Mouse (Mus musculus) hindlimb bud, embryonic 11.5 days (tissue): Measurements from ENCODE around the gene Trim65.

Source experiments
- DNase-seq: peaks from one replicate; pipeline ENCODE4 v3.0.0-alpha.2; 2012; ENCODE audit warnings: low read depth, low spot score; ENCODE audit errors: extremely low spot score

Trim65 gene

GRCm38 (mm10) chr11:116110131-116110530, 20.8 kb downstream of the Trim65 start:
- no peak for DNase-seq

GRCm38 (mm10) chr11:116109441-116110081, 21.4 kb downstream of the Trim65 start:
- no peak for DNase-seq

- DNase-seq: no peak
These were observed 22.3 kb downstream of the Trim65 start for GRCm38 (mm10) chr11:116108464-116109137.

- no peak for DNase-seq
These were observed 23.1 kb downstream of the Trim65 start for GRCm38 (mm10) chr11:116107777-116108285.

GRCm38 (mm10) chr11:116106963-116107776, 23.8 kb downstream of the Trim65 start:
- DNase-seq: no peak

GRCm38 (mm10) chr11:116106154-116106962, 24.6 kb downstream of the Trim65 start:
- no peak for DNase-seq

GRCm38 (mm10) chr11:116105065-116105464, 25.9 kb downstream of the Trim65 start:
- no peak for DNase-seq

GRCm38 (mm10) chr11:116104006-116104646, 26.8 kb downstream of the Trim65 start:
- no peak for DNase-seq

GRCm38 (mm10) chr11:116103572-116103971, 27.4 kb downstream of the Trim65 start:
- no peak for DNase-seq

GRCm38 (mm10) chr11:116102472-116102871, 28.5 kb downstream of the Trim65 start:
- DNase-seq: no peak

GRCm38 (mm10) chr11:116101931-116102381, 29.0 kb downstream of the Trim65 start:
- no peak for DNase-seq

GRCm38 (mm10) chr11:116100839-116101238, 30.1 kb downstream of the Trim65 start:
- DNase-seq: no peak

GRCm38 (mm10) chr11:116100385-116100784, 30.5 kb downstream of the Trim65 start:
- DNase-seq: no peak

GRCm38 (mm10) chr11:116099462-116099861, 31.5 kb downstream of the Trim65 start:
- DNase-seq: no peak

- DNase-seq: no peak
These were observed 32.0 kb downstream of the Trim65 start for GRCm38 (mm10) chr11:116098711-116099460.

- no peak for DNase-seq
These were observed 34.5 kb downstream of the Trim65 start for GRCm38 (mm10) chr11:116096213-116097108.

GRCm38 (mm10) chr11:116095573-116095972, 35.4 kb downstream of the Trim65 start:
- DNase-seq: no peak

GRCm38 (mm10) chr11:116093771-116094565, 37.0 kb downstream of the Trim65 start:
- DNase-seq: no peak
